ENCODE assay signal across 12 mouse cellular contexts in genomic region chr13:37537793-37538192, GRCm38 (mm10).
A peak's percentile ranks its signal among the peaks of the same experiment; 100 is the strongest.
DNase-seq lines count a peak whose midpoint lies in the region; ATAC-seq and TF ChIP-seq lines count a peak whose summit lies in the region.
"Had no signal": no experiment of that assay in that cellular context is flagged by ENCODE, and none has a peak within 500 bp of the region (broad histone marks: within the 10 kb centered on the region; RNA-seq: fewer than 3 reads in every experiment).

No protein-coding gene starts in this region.

- ATAC-seq in heart, embryonic 15.5 days (replicated peaks; ENCODE audit: insufficient number of reproducible peaks, insufficient read depth, low FRiP score, low read depth): no peak
- ATAC-seq in liver, embryonic 14.5 days (ENCODE audit: insufficient read depth): peak; percentile 67; the same call in 1 of the 2 replicates
- ATAC-seq: forebrain, embryonic 14.5 days had no signal

- no peaks in the 10 kb centered on the region for H3K27me3 ChIP-seq in heart, embryonic 15.5 days
- H3K27me3 ChIP-seq in liver, embryonic 14.5 days (ENCODE audit: control insufficient read depth, insufficient read depth, low read length): no peaks in the 10 kb centered on the region
- no peaks in the 10 kb centered on the region for H3K27me3 ChIP-seq in small intestine, adult 2 months (ENCODE audit: control insufficient read depth, insufficient read depth, low read length)

- no peak overlapping the region for H3K4me2 ChIP-seq in heart, embryonic 15.5 days
- no peak overlapping the region for H3K4me2 ChIP-seq in liver, embryonic 14.5 days (ENCODE audit: low read depth)

- peaks cover 7% of the 10 kb centered on the region for H3K4me1 ChIP-seq in heart, embryonic 15.5 days (replicated peaks)
- peaks cover 0 to 23% of the 10 kb centered on the region in 2 experiments; a peak in 3 of 4 replicates for H3K4me1 ChIP-seq in liver, embryonic 14.5 days (replicated peaks; ENCODE audit: control insufficient read depth in 2 of 2, insufficient read depth in 2 of 2, low read length in 1 of 2)
- H3K4me1 ChIP-seq in small intestine, adult 2 months (ENCODE audit: control insufficient read depth, insufficient read depth, insufficient read length, low read length): peaks cover 14% of the 10 kb centered on the region; the same call in 1 of the 2 replicates

- 45% methylated on average over 6 of the region's 6 CpGs for WGBS in heart, embryonic 15.5 days
- WGBS in liver, embryonic 14.5 days (ENCODE audit: insufficient replicate concordance): 3% methylated on average over 6 of the region's 6 CpGs
- WGBS in small intestine, adult 2 months: 5% methylated on average over 6 of the region's 6 CpGs

- TF ChIP-seq POLR2A in small intestine, adult 2 months (IDR thresholded peaks at IDR 0.05; ENCODE audit: low read depth, low read length): no peak

- intact Hi-C loops in heart, postnatal 36 days (cut with DNase I): no loop called here
- intact Hi-C loops in left cerebral cortex, postnatal 10 days (cut with DNase I): no loop called here

- peak overlapping the region; percentile 31; the same call in 1 of the 2 replicates for H3K27ac ChIP-seq in heart, embryonic 15.5 days
- peak overlapping the region; percentile 57 for H3K27ac ChIP-seq in liver, embryonic 14.5 days
- H3K27ac ChIP-seq in small intestine, adult 2 months (ENCODE audit: insufficient read depth, low read depth, low read length): peak overlapping the region; percentile 62
- H3K27ac ChIP-seq: hindbrain, embryonic 10.5 days; layer of hippocampus, adult 2 months had no signal

- no peak overlapping the region for H3K4me3 ChIP-seq in heart, embryonic 15.5 days
- H3K4me3 ChIP-seq in liver, embryonic 14.5 days (ENCODE audit: insufficient read depth in 1 of 2, low read depth in 2 of 2, low read length in 2 of 2): no peak overlapping the region
- no peak overlapping the region for H3K4me3 ChIP-seq in small intestine, adult 2 months (ENCODE audit: low read depth, low read length)
- H3K4me3 ChIP-seq: hindbrain, embryonic 10.5 days; layer of hippocampus, adult 2 months had no signal

- 0 out of 2 replicates have a peak, but pooled peaks have one; percentile 8 for TF ChIP-seq EP300 in liver, embryonic 14.5 days (IDR thresholded peaks at IDR 0.05; ENCODE audit: low read depth)

- DNase-seq in heart, postnatal 36 days: no peak
- peak; percentile 35 for DNase-seq in adipocyte (ENCODE audit: low spot score)
- peak in 2 of 3 experiments; percentile 24 to 34 for DNase-seq in liver, embryonic 14.5 days (ENCODE audit: low read depth in 3 of 3, low spot score in 3 of 3)
- DNase-seq in cerebellum, adult 11 months: no peak
- DNase-seq in layer of hippocampus, adult 9-11 months: no peak
- DNase-seq in left cerebral cortex, postnatal 10 days (ENCODE audit: extremely low spot score in 1 of 2, low spot score in 2 of 2): no peak
- DNase-seq: cerebellum, postnatal 36 days had no signal

- H3K9ac ChIP-seq in heart, embryonic 15.5 days: no peak overlapping the region
- H3K9ac ChIP-seq in liver, embryonic 14.5 days (replicated peaks): no peak overlapping the region

- H3K9me3 ChIP-seq in heart, embryonic 15.5 days (replicated peaks): no peaks in the 10 kb centered on the region
- H3K9me3 ChIP-seq in liver, embryonic 14.5 days (ENCODE audit: control insufficient read depth, low read length): no peaks in the 10 kb centered on the region
- H3K9me3 ChIP-seq: hindbrain, embryonic 10.5 days had no signal

- no peaks in the 10 kb centered on the region for H3K36me3 ChIP-seq in heart, embryonic 15.5 days
- no peaks in the 10 kb centered on the region for H3K36me3 ChIP-seq in liver, embryonic 14.5 days (replicated peaks; ENCODE audit: control insufficient read depth, insufficient read depth, low read depth)
- no peaks in the 10 kb centered on the region for H3K36me3 ChIP-seq in small intestine, adult 2 months (ENCODE audit: control insufficient read depth, insufficient read depth, low read length)
- H3K36me3 ChIP-seq: hindbrain, embryonic 10.5 days had no signal

- no peak for TF ChIP-seq CTCF in liver, embryonic 14.5 days (IDR thresholded peaks at IDR 0.05; ENCODE audit: low read depth)
- no peak for TF ChIP-seq CTCF in small intestine, adult 2 months (IDR thresholded peaks at IDR 0.05; ENCODE audit: extremely low read depth, insufficient read length, insufficient replicate concordance, low read depth, low read length)

Comparison
In these comparisons a context has a peak if more than half of its experiments do, and no peak if none do; other contexts are left out.
1. DNase-seq: peak in adipocyte (single experiment) and liver, embryonic 14.5 days (2 of 3); none in heart, postnatal 36 days (0 of 2), cerebellum, adult 11 months (single experiment), layer of hippocampus, adult 9-11 months (single experiment) and left cerebral cortex, postnatal 10 days (0 of 2).
2. Peak in every context shown above with its lines, with median percentiles within 50 percentile points of each other: H3K27ac ChIP-seq.